ENCODE assay signal across 8 mouse cellular contexts in the genomic region with DNA sequence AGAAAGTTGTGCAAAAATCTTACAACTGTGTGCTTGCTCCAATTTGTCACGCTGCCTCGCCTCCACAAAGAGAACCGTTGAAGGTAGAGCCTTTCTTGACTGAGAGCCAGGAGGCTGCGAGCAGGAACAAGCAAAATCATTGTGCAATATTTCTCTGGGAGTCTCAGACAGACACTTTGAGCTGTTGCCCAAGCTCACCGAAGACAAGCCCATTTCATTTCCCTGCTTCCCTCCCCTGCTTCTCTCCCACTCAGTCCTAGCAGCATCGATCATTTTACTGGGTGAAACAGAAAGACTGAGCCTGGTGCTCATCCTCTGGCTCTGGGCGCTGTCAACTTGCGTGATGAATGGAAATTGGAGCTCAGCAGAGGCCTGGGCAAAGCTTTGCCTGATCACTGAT. TPM values are rescaled to one million over a fixed set of nuclear protein-coding genes. Genes with fewer than 3 reads are reported as not detected.
A peak's percentile ranks its signal among the peaks of the same experiment; 100 is the strongest.
DNase-seq lines count a peak whose midpoint lies in the region; ATAC-seq lines count a peak whose summit lies in the region.
"Had no signal": no experiment of that assay in that cellular context is flagged by ENCODE, and none has a peak within 500 bp of the region (broad histone marks: within the 10 kb centered on the region; RNA-seq: fewer than 3 reads in every experiment).

No protein-coding gene starts in this region.

- 0 out of 2 replicates have a peak overlapping the region, but pooled peaks have one; percentile 4 for H3K4me2 ChIP-seq in midbrain, embryonic 13.5 days (replicated peaks)
- no peak overlapping the region for H3K4me2 ChIP-seq in embryonic facial prominence, embryonic 12.5 days (replicated peaks)
- H3K4me2 ChIP-seq in neural tube, embryonic 14.5 days (ENCODE audit: low read depth, low read length), result peak overlapping the region; percentile 6; the same call in 1 of the 2 replicates

- ATAC-seq in midbrain, embryonic 13.5 days, result 0 out of 2 replicates have a peak, but pooled peaks have one; percentile 14
- no peak for ATAC-seq in embryonic facial prominence, embryonic 12.5 days (ENCODE audit: insufficient number of reproducible peaks, insufficient read depth, low FRiP score, low TSS enrichment)
- ATAC-seq in neural tube, embryonic 14.5 days (ENCODE audit: low read depth), result 0 out of 2 replicates have a peak, but pooled peaks have one; percentile 62

- no peaks in the 10 kb centered on the region for H3K9me3 ChIP-seq in midbrain, embryonic 13.5 days
- no peaks in the 10 kb centered on the region for H3K9me3 ChIP-seq in midbrain, embryonic 10.5 days (replicated peaks)
- H3K9me3 ChIP-seq in embryonic facial prominence, embryonic 12.5 days, result no peaks in the 10 kb centered on the region
- no peaks in the 10 kb centered on the region for H3K9me3 ChIP-seq in neural tube, embryonic 14.5 days (ENCODE audit: control insufficient read depth, low read length)

- no peak for DNase-seq in midbrain, embryonic 10.5 days (ENCODE audit: low spot score)
- DNase-seq in gonadal fat pad, adult 2 months (ENCODE audit: low read depth), result peak; percentile 95
- peak; percentile 74 to 85 for DNase-seq in left cerebral cortex, postnatal 25 days (ENCODE audit: low spot score in 2 of 2)
- DNase-seq in thymus, postnatal 10 days (ENCODE audit: low spot score in 2 of 2), result no peak

- no peak overlapping the region for H3K4me3 ChIP-seq in midbrain, embryonic 13.5 days (replicated peaks)
- H3K4me3 ChIP-seq in midbrain, embryonic 10.5 days, result no peak overlapping the region
- H3K4me3 ChIP-seq in embryonic facial prominence, embryonic 12.5 days, result no peak overlapping the region
- H3K4me3 ChIP-seq in neural tube, embryonic 14.5 days (ENCODE audit: low read depth, low read length), result no peak overlapping the region

- peak overlapping the region; percentile 71 for H3K27ac ChIP-seq in midbrain, embryonic 13.5 days
- no peak overlapping the region for H3K27ac ChIP-seq in midbrain, embryonic 10.5 days (replicated peaks)
- peak overlapping the region; percentile 42; the same call in 1 of the 2 replicates for H3K27ac ChIP-seq in embryonic facial prominence, embryonic 12.5 days
- H3K27ac ChIP-seq in neural tube, embryonic 14.5 days (ENCODE audit: low read depth, low read length), result peak overlapping the region; percentile 61; the same call in 1 of the 2 replicates
- H3K27ac ChIP-seq: liver, embryonic 14.5 days had no signal

- H3K27me3 ChIP-seq in midbrain, embryonic 13.5 days, result no peaks in the 10 kb centered on the region
- H3K27me3 ChIP-seq in midbrain, embryonic 10.5 days (ENCODE audit: low read depth, poor library complexity, severe bottlenecking), result no peaks in the 10 kb centered on the region
- H3K27me3 ChIP-seq in embryonic facial prominence, embryonic 12.5 days, result no peaks in the 10 kb centered on the region
- no peaks in the 10 kb centered on the region for H3K27me3 ChIP-seq in neural tube, embryonic 14.5 days (ENCODE audit: control insufficient read depth, insufficient read depth, low read length)

- H3K4me1 ChIP-seq in midbrain, embryonic 13.5 days (replicated peaks), result peaks cover 15% of the 10 kb centered on the region
- H3K4me1 ChIP-seq in midbrain, embryonic 10.5 days, result peaks cover 9% of the 10 kb centered on the region; the same call in 1 of the 2 replicates
- H3K4me1 ChIP-seq in embryonic facial prominence, embryonic 12.5 days, result peaks cover 8% of the 10 kb centered on the region
- peaks cover 19% of the 10 kb centered on the region for H3K4me1 ChIP-seq in neural tube, embryonic 14.5 days (ENCODE audit: control insufficient read depth, insufficient read depth, low read length)

- no peak overlapping the region for H3K9ac ChIP-seq in midbrain, embryonic 13.5 days (replicated peaks)
- H3K9ac ChIP-seq in embryonic facial prominence, embryonic 12.5 days, result no peak overlapping the region
- 0 out of 2 replicates have a peak overlapping the region, but pooled peaks have one; percentile 4 for H3K9ac ChIP-seq in neural tube, embryonic 14.5 days (replicated peaks; ENCODE audit: low read depth, low read length)
- H3K9ac ChIP-seq: liver, embryonic 14.5 days had no signal

- intact Hi-C loops in left cerebral cortex, postnatal 25 days (cut with DNase I), result loop anchor here (5.0 kb wide), 1 partner anchor 100 kb away; no protein-coding TSS in a partner anchor

- WGBS in midbrain, embryonic 13.5 days, result 38% methylated on average over 8 of the region's 8 CpGs
- 77% methylated on average over 8 of the region's 8 CpGs for WGBS in midbrain, embryonic 10.5 days
- WGBS in embryonic facial prominence, embryonic 12.5 days, result 31% methylated on average over 8 of the region's 8 CpGs
- WGBS in neural tube, embryonic 14.5 days, result 17% methylated on average over 8 of the region's 8 CpGs

- no peaks in the 10 kb centered on the region for H3K36me3 ChIP-seq in midbrain, embryonic 13.5 days
- no peaks in the 10 kb centered on the region for H3K36me3 ChIP-seq in midbrain, embryonic 10.5 days
- H3K36me3 ChIP-seq in embryonic facial prominence, embryonic 12.5 days, result no peaks in the 10 kb centered on the region
- no peaks in the 10 kb centered on the region for H3K36me3 ChIP-seq in neural tube, embryonic 14.5 days (ENCODE audit: control insufficient read depth, insufficient read depth, low read length)

RNA-seq across cellular contexts. Expression of a gene that starts 14.8 kb away (rescaled TPM):
- 16.7 and 17.5 TPM in 2 replicates for polyA plus RNA-seq in midbrain, embryonic 13.5 days (2015; fragmentation: Nextera tagmentation; extraction: Ambion mirVana)
- 15.8 and 21.0 TPM in 2 replicates for polyA plus RNA-seq in midbrain, embryonic 10.5 days (2016; fragmentation: Nextera tagmentation; extraction: Ambion mirVana)
- 34.7 and 37.1 TPM in 2 replicates for polyA plus RNA-seq in embryonic facial prominence, embryonic 12.5 days (2016; fragmentation: Nextera tagmentation; extraction: Ambion mirVana)
- 6.8 and 9.4 TPM in 2 replicates for polyA plus RNA-seq in gonadal fat pad, adult 2 months (2012; rRNA removed)
- total RNA-seq in left cerebral cortex, postnatal 25 days (2021), result 10 to 100 TPM; 31.8 to 32.5 TPM
- polyA plus RNA-seq in neural tube, embryonic 14.5 days (2014; fragmentation: Nextera tagmentation; extraction: Ambion mirVana), result 25.1 and 32.6 TPM in 2 replicates

Comparison
In these comparisons a context has a peak if more than half of its experiments do, and no peak if none do; other contexts are left out.
1. DNase-seq: peak in gonadal fat pad, adult 2 months (single experiment) and left cerebral cortex, postnatal 25 days (2 of 2); none in midbrain, embryonic 10.5 days (single experiment) and thymus, postnatal 10 days (0 of 2).